Mouse (Mus musculus): Measurements from ENCODE around the gene Ugt3a1. TPM values are rescaled to one million over a fixed set of nuclear protein-coding genes. Genes with fewer than 3 reads are reported as not detected.

Ugt3a1 gene
- total and polyA plus RNA-seq, 2 experiments from 2014 or later = not detected

DNA sequence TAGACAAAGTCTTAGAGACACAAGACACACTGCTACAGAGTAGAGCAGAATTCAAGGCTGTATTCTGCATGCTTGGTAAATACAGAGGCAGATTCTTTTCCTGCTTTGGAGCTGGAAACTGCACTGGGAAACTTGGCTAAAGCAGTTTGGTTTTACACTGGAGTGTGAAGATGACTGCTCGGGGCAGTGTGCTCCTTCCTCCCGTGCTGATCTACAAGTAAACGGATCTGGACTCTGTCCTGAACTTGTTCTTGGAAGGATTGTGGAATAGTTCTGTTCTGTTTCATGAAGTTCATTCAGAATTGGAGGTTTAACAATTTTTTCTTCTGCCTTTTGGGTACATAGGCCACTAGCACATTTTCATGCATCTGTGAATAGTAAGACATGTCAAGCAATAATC, 2.3 kb downstream of the Ugt3a1 start:
- Histone ChIP-seq H3K4me3 (ENCODE audit: low read depth, low read length) (no peak overlapping the region), H3K9ac (replicated peaks; ENCODE audit: low read length, poor library complexity, severe bottlenecking) (no peak overlapping the region), H3K27ac (ENCODE audit: low read depth, low read length) (no peak overlapping the region), H3K4me1 (ENCODE audit: insufficient read depth, low read length) (no peaks in the 10 kb centered on the region), H3K4me2 (ENCODE audit: low read depth, low read length, poor library complexity, severe bottlenecking) (no peak overlapping the region), H3K9me3 (ENCODE audit: low read length) (no peaks in the 10 kb centered on the region), H3K36me3 (ENCODE audit: insufficient read depth, low read length) (no peaks in the 10 kb centered on the region), H3K27me3 (ENCODE audit: insufficient read depth, low read length) (no peaks in the 10 kb centered on the region)
- WGBS = 82% methylated on average over 3 of the region's 3 CpGs
- ATAC-seq (ENCODE audit: low FRiP score) = no peak
- no peak for DNase-seq (ENCODE audit: low spot score)
- TF ChIP-seq CTCF (IDR thresholded peaks at IDR 0.05) = no peak

DNA sequence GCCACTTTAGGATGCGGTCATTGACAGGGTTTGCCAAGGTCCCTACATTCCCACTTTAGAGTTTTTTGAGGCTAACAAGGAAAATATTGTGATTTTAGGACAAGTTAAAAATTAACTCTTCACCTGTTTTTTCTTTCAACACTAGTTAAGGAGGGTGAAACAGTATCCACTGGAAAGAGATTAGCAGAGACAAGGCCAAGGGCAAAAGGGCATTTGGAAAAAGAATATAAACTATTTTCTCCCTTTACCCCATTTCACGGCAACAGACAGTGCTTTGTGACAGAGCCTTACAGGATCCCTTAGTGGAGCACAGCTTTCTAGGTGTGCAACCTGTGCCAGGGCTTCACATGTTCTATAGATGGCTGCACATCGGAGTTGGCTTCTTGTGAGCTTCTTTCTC, 2.9 kb downstream of the Ugt3a1 start:
- Histone ChIP-seq H3K4me2 (ENCODE audit: low read depth, low read length, poor library complexity, severe bottlenecking) (no peak overlapping the region), H3K9ac (replicated peaks; ENCODE audit: low read length, poor library complexity, severe bottlenecking) (no peak overlapping the region), H3K27me3 (ENCODE audit: insufficient read depth, low read length) (no peaks in the 10 kb centered on the region), H3K4me1 (ENCODE audit: insufficient read depth, low read length) (no peaks in the 10 kb centered on the region), H3K9me3 (ENCODE audit: low read length) (no peaks in the 10 kb centered on the region), H3K36me3 (ENCODE audit: insufficient read depth, low read length) (no peaks in the 10 kb centered on the region), H3K27ac (ENCODE audit: low read depth, low read length) (no peak overlapping the region), H3K4me3 (ENCODE audit: low read depth, low read length) (no peak overlapping the region)
- no peak for TF ChIP-seq CTCF (IDR thresholded peaks at IDR 0.05)
- DNase-seq (ENCODE audit: low spot score) (no peak), ATAC-seq (ENCODE audit: low FRiP score) (no peak)
- 89% methylated on average over 3 of the region's 3 CpGs for WGBS

- Histone ChIP-seq H3K27me3 (ENCODE audit: insufficient read depth, low read length) (no peaks in the 10 kb centered on the region), H3K4me3 (ENCODE audit: low read depth, low read length) (no peak overlapping the region), H3K9ac (replicated peaks; ENCODE audit: low read length, poor library complexity, severe bottlenecking) (no peak overlapping the region), H3K27ac (ENCODE audit: low read depth, low read length) (no peak overlapping the region), H3K4me1 (ENCODE audit: insufficient read depth, low read length) (no peaks in the 10 kb centered on the region), H3K9me3 (ENCODE audit: low read length) (no peaks in the 10 kb centered on the region), H3K36me3 (ENCODE audit: insufficient read depth, low read length) (no peaks in the 10 kb centered on the region), H3K4me2 (ENCODE audit: low read depth, low read length, poor library complexity, severe bottlenecking) (no peak overlapping the region)
- DNase-seq (ENCODE audit: low spot score) (no peak), ATAC-seq (ENCODE audit: low FRiP score) (no peak)
- no peak for TF ChIP-seq CTCF (IDR thresholded peaks at IDR 0.05)
- WGBS = 94% methylated on average over 2 of the region's 2 CpGs
Measured at GRCm38 (mm10) chr15:9283165-9283564, 6.5 kb downstream of the Ugt3a1 start.

DNA sequence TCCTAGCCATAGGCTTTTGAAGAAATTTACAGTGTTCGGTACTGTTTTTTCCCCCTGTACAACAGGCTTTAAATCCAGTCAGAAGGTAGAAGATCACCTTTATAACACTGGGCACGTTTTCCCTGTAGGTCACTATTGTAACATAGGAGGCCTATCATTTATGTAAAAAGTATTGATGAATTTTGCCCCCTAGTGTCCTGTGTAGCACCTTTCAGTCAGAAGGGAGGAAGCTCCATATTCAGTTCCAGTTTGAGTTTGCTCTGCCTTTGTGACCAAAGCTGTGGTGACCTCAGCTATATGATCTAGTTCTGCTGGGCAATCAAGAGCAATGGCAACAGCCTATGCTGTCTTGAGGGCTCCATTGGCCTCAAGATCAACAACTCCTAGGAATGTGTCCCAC, 13.0 kb downstream of the Ugt3a1 start:
- H3K9me3 ChIP-seq (ENCODE audit: low read length) = no peaks in the 10 kb centered on the region
- no peak overlapping the region for H3K27ac ChIP-seq (ENCODE audit: low read depth, low read length)
- H3K36me3 ChIP-seq (ENCODE audit: insufficient read depth, low read length) = no peaks in the 10 kb centered on the region
- H3K4me1 ChIP-seq (ENCODE audit: insufficient read depth, low read length) = no peaks in the 10 kb centered on the region
- H3K27me3 ChIP-seq (ENCODE audit: insufficient read depth, low read length) = no peaks in the 10 kb centered on the region
- H3K4me2 ChIP-seq (ENCODE audit: low read depth, low read length, poor library complexity, severe bottlenecking) = no peak overlapping the region
- no peak for TF ChIP-seq CTCF (IDR thresholded peaks at IDR 0.05)
- no peak overlapping the region for H3K4me3 ChIP-seq (ENCODE audit: low read depth, low read length)
- no peak overlapping the region for H3K9ac ChIP-seq (replicated peaks; ENCODE audit: low read length, poor library complexity, severe bottlenecking)
- DNase-seq (ENCODE audit: low spot score) = no peak
- ATAC-seq (ENCODE audit: low FRiP score) = no peak
- WGBS = 64% methylated on average over 2 of the region's 2 CpGs

DNA sequence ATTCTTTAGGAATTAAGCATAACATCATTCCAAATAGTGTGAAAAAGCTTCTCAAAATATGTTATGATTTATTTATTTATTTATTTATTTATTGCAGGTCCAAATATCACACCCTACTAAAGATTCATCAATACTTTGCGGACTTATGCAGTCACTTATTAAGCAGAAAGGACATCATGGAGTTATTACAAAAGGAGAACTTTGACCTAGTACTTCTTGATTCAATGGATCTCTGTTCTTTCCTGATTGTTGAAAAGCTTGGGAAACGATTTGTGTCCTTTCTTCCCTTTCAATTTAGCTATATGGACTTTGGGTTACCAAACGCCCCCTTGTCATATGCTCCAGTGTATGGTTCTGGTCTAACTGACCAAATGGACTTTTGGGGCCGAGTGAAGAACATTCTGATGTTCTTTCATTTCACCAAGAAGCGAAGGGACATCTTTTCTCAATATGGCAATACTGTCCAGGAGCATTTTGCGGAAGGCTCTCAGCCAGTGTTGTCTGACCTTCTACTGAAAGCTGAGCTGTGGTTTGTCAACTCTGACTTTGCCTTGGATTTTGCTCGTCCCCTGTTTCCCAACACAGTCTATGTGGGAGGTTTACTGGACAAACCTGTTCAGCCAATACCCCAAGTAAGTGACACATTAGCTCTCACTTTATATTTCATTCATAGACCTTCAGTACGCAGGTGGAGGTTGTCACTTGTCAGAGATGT, 29.4 kb downstream of the Ugt3a1 start:
- DNase-seq (ENCODE audit: low spot score) = no peak
- H3K4me2 ChIP-seq (ENCODE audit: low read depth, low read length, poor library complexity, severe bottlenecking) = no peak overlapping the region
- H3K27ac ChIP-seq (ENCODE audit: low read depth, low read length) = no peak overlapping the region
- H3K9ac ChIP-seq (replicated peaks; ENCODE audit: low read length, poor library complexity, severe bottlenecking) = no peak overlapping the region
- H3K9me3 ChIP-seq (ENCODE audit: low read length) = no peaks in the 10 kb centered on the region
- TF ChIP-seq CTCF (IDR thresholded peaks at IDR 0.05) = no peak
- no peaks in the 10 kb centered on the region for H3K27me3 ChIP-seq (ENCODE audit: insufficient read depth, low read length)
- H3K4me3 ChIP-seq (ENCODE audit: low read depth, low read length) = no peak overlapping the region
- WGBS = 85% methylated on average over 8 of the region's 8 CpGs
- no peaks in the 10 kb centered on the region for H3K36me3 ChIP-seq (ENCODE audit: insufficient read depth, low read length)
- H3K4me1 ChIP-seq (ENCODE audit: insufficient read depth, low read length) = no peaks in the 10 kb centered on the region
- ATAC-seq (ENCODE audit: low FRiP score) = no peak

- Histone ChIP-seq H3K27ac (ENCODE audit: low read depth, low read length) (no peak overlapping the region), H3K36me3 (ENCODE audit: insufficient read depth, low read length) (no peaks in the 10 kb centered on the region), H3K4me1 (ENCODE audit: insufficient read depth, low read length) (no peaks in the 10 kb centered on the region), H3K27me3 (ENCODE audit: insufficient read depth, low read length) (no peaks in the 10 kb centered on the region), H3K9ac (replicated peaks; ENCODE audit: low read length, poor library complexity, severe bottlenecking) (no peak overlapping the region), H3K4me3 (ENCODE audit: low read depth, low read length) (no peak overlapping the region), H3K9me3 (ENCODE audit: low read length) (no peaks in the 10 kb centered on the region), H3K4me2 (ENCODE audit: low read depth, low read length, poor library complexity, severe bottlenecking) (no peak overlapping the region)
- WGBS = 81% methylated on average over 2 of the region's 2 CpGs
- no peak for TF ChIP-seq CTCF (IDR thresholded peaks at IDR 0.05)
- ATAC-seq (ENCODE audit: low FRiP score) = no peak
- no peak for DNase-seq (ENCODE audit: low spot score)
Measured at GRCm38 (mm10) chr15:9334596-9334995, 57.9 kb downstream of the Ugt3a1 start.
